ENCODE assay signal across 20 mouse cellular contexts in the genomic region with DNA sequence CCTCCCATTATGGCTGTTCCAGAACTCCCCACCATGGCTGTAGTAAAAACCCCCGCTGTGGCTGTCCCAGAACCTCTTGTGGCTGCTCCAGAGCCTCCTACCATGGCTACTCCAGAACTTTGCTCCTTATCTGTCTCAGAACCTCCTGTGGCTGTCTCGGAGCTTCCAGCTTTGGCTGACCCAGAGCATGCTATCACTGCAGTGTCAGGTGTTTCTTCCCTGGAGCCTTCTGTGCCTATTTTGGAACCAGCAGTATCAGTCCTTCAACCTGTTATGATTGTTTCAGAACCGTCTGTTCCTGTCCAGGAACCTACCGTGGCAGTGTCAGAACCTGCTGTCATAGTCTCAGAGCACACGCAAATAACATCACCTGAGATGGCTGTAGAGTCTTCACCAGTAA.
"Had no signal": no experiment of that assay in that cellular context is flagged by ENCODE, and none has a peak within 500 bp of the region (broad histone marks: within the 10 kb centered on the region; RNA-seq: fewer than 3 reads in every experiment).

No protein-coding gene starts in this region.

- H3K4me2 ChIP-seq: lung, embryonic 14.5 days; midbrain, embryonic 12.5 days; neural tube, embryonic 13.5 days; neural tube, embryonic 15.5 days had no signal

- H3K4me3 ChIP-seq: midbrain, embryonic 10.5 days; midbrain, embryonic 12.5 days; myocyte; neural tube, embryonic 13.5 days; neural tube, embryonic 15.5 days had no signal

- H3K9ac ChIP-seq: liver, embryonic 14.5 days; lung, embryonic 14.5 days; midbrain, embryonic 12.5 days; neural tube, embryonic 13.5 days; neural tube, embryonic 15.5 days had no signal

- ATAC-seq: midbrain, embryonic 16.5 days had no signal

- H3K27me3 ChIP-seq: midbrain, embryonic 12.5 days; neural tube, embryonic 13.5 days; neural tube, embryonic 15.5 days had no signal

- DNase-seq: lung, adult 18-20 months; lung, embryonic 14.5 days; lung, postnatal 10 days; lung, postnatal 4 days; midbrain, embryonic 14.5 days; retina, postnatal 1 day; right cerebral cortex, adult 18-20 months; right cerebral cortex, postnatal 25 days; right cerebral cortex, postnatal 4 days; spleen, adult 18-20 months; thymus, adult 18-20 months; thymus, postnatal 14 days; thymus, postnatal 36 days had no signal

- H3K9me3 ChIP-seq: midbrain, embryonic 12.5 days; neural tube, embryonic 13.5 days; neural tube, embryonic 15.5 days had no signal

- H3K27ac ChIP-seq: liver, embryonic 14.5 days; midbrain, embryonic 10.5 days; midbrain, embryonic 12.5 days; neural tube, embryonic 13.5 days; neural tube, embryonic 15.5 days had no signal
